Mouse (Mus musculus): ENCODE results near the gene Aip. TPM values are rescaled to one million over a fixed set of nuclear protein-coding genes. Genes with fewer than 3 reads are reported as not detected.
A peak's percentile ranks its signal among the peaks of the same experiment; 100 is the strongest.

The Aip gene
- polyA plus RNA-seq, 1 experiment from 2014 or later: 98.5 TPM

GRCm38 (mm10) chr19:4150567-4151487 lies 25.2 kb upstream of the Aip start:
- Histone ChIP-seq H3K27ac (no peak overlapping the region), H3K4me3 (no peak overlapping the region), H3K4me2 (replicated peaks) (no peak overlapping the region), H3K9me3 (no peaks in the 10 kb centered on the region), H3K4me1 (peaks cover 18% of the 10 kb centered on the region), H3K9ac (no peak overlapping the region), H3K27me3 (no peaks in the 10 kb centered on the region), H3K36me3 (peaks cover 45% of the 10 kb centered on the region)
- ATAC-seq (ENCODE audit: low FRiP score, low read depth): no peak
- WGBS: 90% methylated on average over 22 of the region's 22 CpGs

GRCm38 (mm10) chr19:4149764-4150461 lies 24.3 kb upstream of the Aip start:
- H3K4me2 ChIP-seq (replicated peaks): peak overlapping the region; percentile 91
- 94% methylated on average over 17 of the region's 17 CpGs for WGBS

GRCm38 (mm10) chr19:4149283-4149682 lies 23.6 kb upstream of the Aip start:
- Histone ChIP-seq H3K36me3 (peaks cover 38% of the 10 kb centered on the region), H3K4me3 (peak overlapping the region; percentile 94), H3K9me3 (no peaks in the 10 kb centered on the region), H3K4me1 (peaks cover 18% of the 10 kb centered on the region), H3K27me3 (no peaks in the 10 kb centered on the region), H3K27ac (no peak overlapping the region), H3K9ac (peak overlapping the region; percentile 91), H3K4me2 (replicated peaks) (peak overlapping the region; percentile 91)
- ATAC-seq (ENCODE audit: low FRiP score, low read depth): no peak
- whole genome bisulfite sequencing: 86% methylated on average over 11 of the region's 11 CpGs

More at GRCm38 (mm10) chr19:4149764-4150461, 24.3 kb upstream of the Aip start:
- peaks cover 18% of the 10 kb centered on the region for H3K4me1 ChIP-seq
- H3K27ac ChIP-seq: no peak overlapping the region
- H3K4me3 ChIP-seq: peak overlapping the region; percentile 94; the same call in 1 of the 2 replicates
- no peaks in the 10 kb centered on the region for H3K27me3 ChIP-seq
- no peaks in the 10 kb centered on the region for H3K9me3 ChIP-seq
- ATAC-seq (ENCODE audit: low FRiP score, low read depth): no peak
- H3K9ac ChIP-seq: peak overlapping the region; percentile 91; the same call in 1 of the 2 replicates
- peaks cover 38% of the 10 kb centered on the region for H3K36me3 ChIP-seq

- Histone ChIP-seq H3K36me3 (peaks cover 38% of the 10 kb centered on the region), H3K4me1 (peaks cover 18% of the 10 kb centered on the region), H3K9me3 (no peaks in the 10 kb centered on the region), H3K9ac (peak overlapping the region; percentile 91), H3K27me3 (no peaks in the 10 kb centered on the region), H3K27ac (peak overlapping the region; percentile 58; the same call in 1 of the 2 replicates), H3K4me2 (replicated peaks) (peak overlapping the region; percentile 91), H3K4me3 (peak overlapping the region; percentile 94)
- 3% methylated on average over 8 of the region's 8 CpGs for WGBS
- ATAC-seq (ENCODE audit: low FRiP score, low read depth): no peak
Measured at GRCm38 (mm10) chr19:4148819-4149218, 23.2 kb upstream of the Aip start.

- peak within 1 kb of the TSS; percentile 91 for H3K9ac ChIP-seq
- under 1% methylated on average over 33 of the region's 33 CpGs for WGBS
- H3K36me3 ChIP-seq: peaks cover 35% of the 10 kb centered on the region
- peak within 1 kb of the TSS; percentile 58; the same call in 1 of the 2 replicates for H3K27ac ChIP-seq
- no peaks in the 10 kb centered on the region for H3K27me3 ChIP-seq
- peak; percentile 96 for ATAC-seq (ENCODE audit: low FRiP score, low read depth)
- H3K4me3 ChIP-seq: peak within 1 kb of the TSS; percentile 94
- no peaks in the 10 kb centered on the region for H3K9me3 ChIP-seq
- H3K4me1 ChIP-seq: peaks cover 18% of the 10 kb centered on the region
- H3K4me2 ChIP-seq (replicated peaks): peak within 1 kb of the TSS; percentile 91
Measured at GRCm38 (mm10) chr19:4148491-4148806, 22.8 kb upstream of the Aip start, which contains the start of gene Coro1b. Gene Coro1b, plus strand, starts transcription at chr19:4148619.

GRCm38 (mm10) chr19:4147782-4148490 lies 22.3 kb upstream of the Aip start:
- Histone ChIP-seq H3K4me2 (replicated peaks) (peak overlapping the region; percentile 91), H3K9ac (peak overlapping the region; percentile 91), H3K36me3 (peaks cover 30% of the 10 kb centered on the region), H3K4me3 (peak overlapping the region; percentile 94), H3K9me3 (no peaks in the 10 kb centered on the region), H3K27ac (0 out of 2 replicates have a peak overlapping the region, but pooled peaks have one; percentile 0), H3K4me1 (peaks cover 18% of the 10 kb centered on the region), H3K27me3 (no peaks in the 10 kb centered on the region)
- ATAC-seq (ENCODE audit: low FRiP score, low read depth): no peak; the same call in 1 of the 2 replicates
- WGBS: 38% methylated on average over 9 of the region's 9 CpGs

- Histone ChIP-seq H3K4me1 (peaks cover 18% of the 10 kb centered on the region), H3K27me3 (no peaks in the 10 kb centered on the region), H3K36me3 (peaks cover 22% of the 10 kb centered on the region), H3K4me2 (replicated peaks) (no peak overlapping the region), H3K9me3 (no peaks in the 10 kb centered on the region), H3K27ac (no peak overlapping the region), H3K4me3 (no peak overlapping the region), H3K9ac (peak overlapping the region; percentile 27)
- WGBS: 52% methylated on average over 3 of the region's 3 CpGs
- no peak for ATAC-seq (ENCODE audit: low FRiP score, low read depth)
Measured at GRCm38 (mm10) chr19:4147022-4147405, 21.4 kb upstream of the Aip start.

- Histone ChIP-seq H3K27me3 (no peaks in the 10 kb centered on the region), H3K9me3 (no peaks in the 10 kb centered on the region), H3K36me3 (peaks cover 18% of the 10 kb centered on the region), H3K9ac (peak overlapping the region; percentile 27; the same call in 1 of the 2 replicates), H3K4me3 (no peak overlapping the region), H3K4me2 (replicated peaks) (no peak overlapping the region), H3K4me1 (peaks cover 18% of the 10 kb centered on the region), H3K27ac (no peak overlapping the region)
- no peak for ATAC-seq (ENCODE audit: low FRiP score, low read depth)
- 67% methylated on average over 12 of the region's 12 CpGs for WGBS
Measured at GRCm38 (mm10) chr19:4146366-4147021, 20.8 kb upstream of the Aip start.

- peaks cover 13% of the 10 kb centered on the region for H3K36me3 ChIP-seq
- H3K9me3 ChIP-seq: no peaks in the 10 kb centered on the region
- WGBS: 93% methylated on average over 5 of the region's 5 CpGs
- no peak overlapping the region for H3K9ac ChIP-seq
- no peak overlapping the region for H3K4me2 ChIP-seq (replicated peaks)
- H3K27ac ChIP-seq: no peak overlapping the region
- H3K4me3 ChIP-seq: no peak overlapping the region
- H3K27me3 ChIP-seq: no peaks in the 10 kb centered on the region
- no peak for ATAC-seq (ENCODE audit: low FRiP score, low read depth)
- peaks cover 18% of the 10 kb centered on the region for H3K4me1 ChIP-seq
Measured at GRCm38 (mm10) chr19:4145936-4146335, 20.3 kb upstream of the Aip start.

- 76% methylated on average over 16 of the region's 16 CpGs for WGBS
Measured at GRCm38 (mm10) chr19:4144550-4145498, 19.2 kb upstream of the Aip start.

More at GRCm38 (mm10) chr19:4144550-4145498, 19.2 kb upstream of the Aip start:
- H3K9ac ChIP-seq: no peak overlapping the region
- H3K4me2 ChIP-seq (replicated peaks): no peak overlapping the region
- no peak overlapping the region for H3K4me3 ChIP-seq
- no peak for ATAC-seq (ENCODE audit: low FRiP score, low read depth)
- H3K36me3 ChIP-seq: peaks cover 1% of the 10 kb centered on the region; the same call in 1 of the 2 replicates
- no peaks in the 10 kb centered on the region for H3K9me3 ChIP-seq
- H3K27me3 ChIP-seq: no peaks in the 10 kb centered on the region
- H3K4me1 ChIP-seq: peaks cover 15% of the 10 kb centered on the region
- H3K27ac ChIP-seq: no peak overlapping the region

Data from limb, embryonic 13.5 days (tissue).